Mouse (Mus musculus) MEL (cell line): Measurements from ENCODE around the gene Dnajc7.

Experiments used
- CHD1 ChIP-seq: IDR thresholded peaks from 2 replicates; pipeline ENCODE4 v1.6.1; 2012; ENCODE audit warnings: low read depth, mild to moderate bottlenecking, inconsistent platforms, low read length, improper control_type of control experiment
- CTCF ChIP-seq, 3 experiments: IDR thresholded peaks in 2 of 3; conservative IDR thresholded peaks in 1 of 3; 2 replicates each; pipeline ENCODE4 v1.5.1; 2011 to 2012; ENCODE audit warnings: low read length in 3 of 3, low read depth in 2 of 3, mild to moderate bottlenecking in 2 of 3, improper control_type of control experiment in 1 of 3, inconsistent platforms in 1 of 3, mixed read lengths in 1 of 3, moderate library complexity in 1 of 3; ENCODE audit not compliant: control insufficient read depth in 1 of 3, insufficient read depth in 1 of 3, poor library complexity in 1 of 3, severe bottlenecking in 1 of 3
- EP300 ChIP-seq, 2 experiments: IDR thresholded peaks; 2 replicates each; pipeline ENCODE4 v1.6.1; 2011; ENCODE audit warnings: improper control_type of control experiment in 2 of 2, low read length in 2 of 2, low read depth in 1 of 2, mild to moderate bottlenecking in 1 of 2
- GATA1 ChIP-seq: IDR thresholded peaks from 2 replicates; pipeline ENCODE4 v1.6.1; 2011; ENCODE audit warnings: low read depth, low read length, improper control_type of control experiment
- HCFC1 ChIP-seq: IDR thresholded peaks from 2 replicates; pipeline ENCODE4 v1.6.1; 2012; ENCODE audit warnings: low read depth, mild to moderate bottlenecking, inconsistent platforms, low read length, improper control_type of control experiment, moderate library complexity
- MAX ChIP-seq: IDR thresholded peaks from 2 replicates; pipeline ENCODE4 v1.6.1; 2011; ENCODE audit warnings: low read length, improper control_type of control experiment
- MAZ ChIP-seq: IDR thresholded peaks from 2 replicates; pipeline ENCODE4 v1.6.1; 2012; ENCODE audit warnings: low read depth, mild to moderate bottlenecking, inconsistent platforms, low read length, improper control_type of control experiment
- POLR2A ChIP-seq, 2 experiments: IDR thresholded peaks; 2 replicates each; pipeline ENCODE4 v1.6.1; 2011 to 2012; ENCODE audit warnings: low read length in 2 of 2, mild to moderate bottlenecking in 2 of 2, control low read depth in 1 of 2, improper control_type of control experiment in 1 of 2, low read depth in 1 of 2, moderate library complexity in 1 of 2; ENCODE audit not compliant: control insufficient read depth in 1 of 2, insufficient read depth in 1 of 2, poor library complexity in 1 of 2
- POLR2AphosphoS5 ChIP-seq: IDR thresholded peaks from 2 replicates; pipeline ENCODE4 v1.6.1; 2012; ENCODE audit warnings: low read depth, borderline replicate concordance, mild to moderate bottlenecking, inconsistent platforms, low read length, moderate library complexity, mixed read lengths
- TAL1 ChIP-seq: IDR thresholded peaks from 2 replicates; pipeline ENCODE4 v1.6.1; 2012; ENCODE audit warnings: mild to moderate bottlenecking, inconsistent platforms, low read length, moderate library complexity, mixed read lengths
- USF1 ChIP-seq: IDR thresholded peaks from 2 replicates; pipeline ENCODE4 v1.6.1; 2014; ENCODE audit warnings: low read depth, mild to moderate bottlenecking, inconsistent platforms, low read length, improper control_type of control experiment, moderate library complexity
- USF2 ChIP-seq, 2 experiments: IDR thresholded peaks; 2 replicates each; pipeline ENCODE4 v1.6.1; 2011 to 2012; ENCODE audit warnings: improper control_type of control experiment in 2 of 2, low read length in 2 of 2, borderline replicate concordance in 1 of 2, inconsistent platforms in 1 of 2, low read depth in 1 of 2, mild to moderate bottlenecking in 1 of 2; ENCODE audit not compliant: insufficient read depth in 1 of 2

DNA sequence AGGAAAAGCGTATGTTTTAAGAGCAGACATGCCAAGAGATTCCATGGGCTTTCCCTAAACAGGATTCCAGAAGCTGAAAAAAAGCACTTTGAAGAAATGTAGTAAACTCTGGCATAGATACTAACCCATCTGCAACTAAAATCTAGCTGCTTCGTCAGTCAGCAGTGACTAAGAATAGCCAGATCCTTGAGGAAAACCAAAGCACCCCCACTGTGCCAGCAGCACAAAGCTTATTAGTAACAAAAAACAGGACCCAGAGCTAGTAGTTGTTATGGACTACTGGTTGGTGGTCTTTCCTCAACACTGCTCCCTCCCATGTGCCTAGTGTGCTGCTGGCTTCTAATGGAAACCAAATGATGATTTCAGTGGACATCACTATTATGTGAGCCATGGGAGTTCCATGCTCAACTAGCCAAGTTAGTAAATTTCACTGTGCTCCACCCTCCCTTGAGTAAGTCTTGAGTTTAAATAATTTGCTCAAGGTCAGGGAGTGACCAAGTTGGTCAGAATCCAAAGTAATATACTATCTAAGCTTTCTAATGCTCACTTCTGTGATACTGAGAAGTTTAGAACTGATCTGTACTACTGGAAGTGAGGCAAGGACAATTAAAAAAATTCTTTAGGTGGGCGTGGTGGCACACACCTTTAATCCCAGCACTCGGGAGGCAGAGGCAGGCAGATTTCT is 15.5 kb downstream of the Dnajc7 start:
- TF ChIP-seq POLR2A (IDR thresholded peaks at IDR 0.05; ENCODE audit: control insufficient read depth in 1 of 2, insufficient read depth in 1 of 2, low read depth in 1 of 2, low read length in 2 of 2, poor library complexity in 1 of 2) (no peak), CTCF (IDR thresholded peaks at IDR 0.05 in 2 of 3, conservative IDR thresholded peaks at IDR 0.05 in 1 of 3; ENCODE audit: control insufficient read depth in 1 of 3, insufficient read depth in 1 of 3, low read depth in 2 of 3, low read length in 3 of 3, poor library complexity in 1 of 3, severe bottlenecking in 1 of 3) (no peak), MAX (no peak), USF2 (IDR thresholded peaks at IDR 0.05; ENCODE audit: borderline replicate concordance in 1 of 2, insufficient read depth in 1 of 2, low read depth in 1 of 2, low read length in 2 of 2) (no peak), GATA1 (no peak), CHD1 (no peak), HCFC1 (no peak), POLR2AphosphoS5 (no peak), EP300 (IDR thresholded peaks at IDR 0.05; ENCODE audit: low read depth in 1 of 2, low read length in 2 of 2) (no peak), USF1 (no peak), MAZ (no peak), TAL1 (no peak)
